Mouse (Mus musculus) midbrain, embryonic 15.5 days (tissue): ENCODE data around the gene Hdac11. TPM values are rescaled to one million over a fixed set of nuclear protein-coding genes. Genes with fewer than 3 reads are reported as not detected.
"Not testable (repeated sequence)": the region's sequence is repeated elsewhere in the genome, so short reads cannot be mapped to it uniquely, and the experiment has no call there.

Experiments
- ATAC-seq: fragments of 200-750 bp; cut with Nextera tagmentation; replicated peaks from 2 replicates; pipeline ENCODE4 v1.8.0; 2017; ENCODE audit warnings: moderate TSS enrichment
- H3K27ac ChIP-seq: fragments of 300-500 bp; sonication (generic); 2 replicates; pipeline ENCODE4 v1.5.1; 2015; ENCODE audit warnings: mild to moderate bottlenecking, inconsistent platforms
- H3K27me3 ChIP-seq: fragments of 300-500 bp; sonication (generic); replicated peaks from 2 replicates; pipeline ENCODE4 v1.6.1; 2015; ENCODE audit warnings: inconsistent platforms
- H3K36me3 ChIP-seq: fragments of 300-500 bp; sonication (generic); replicated peaks from 2 replicates; pipeline ENCODE4 v1.6.1; 2015; ENCODE audit warnings: inconsistent platforms
- H3K4me1 ChIP-seq: fragments of 300-500 bp; sonication (generic); 2 replicates; pipeline ENCODE4 v1.6.1; 2015; ENCODE audit warnings: inconsistent platforms
- H3K4me2 ChIP-seq: fragments of 300-500 bp; sonication (generic); 2 replicates; pipeline ENCODE4 v1.6.1; 2015; ENCODE audit warnings: inconsistent platforms, mild to moderate bottlenecking, moderate library complexity
- H3K4me3 ChIP-seq: fragments of 300-500 bp; sonication (generic); 2 replicates; pipeline ENCODE4 v1.5.1; 2015; ENCODE audit warnings: mild to moderate bottlenecking, inconsistent platforms
- H3K9ac ChIP-seq: fragments of 300-500 bp; sonication (generic); 2 replicates; pipeline ENCODE4 v1.6.1; 2015; ENCODE audit warnings: mild to moderate bottlenecking, inconsistent platforms
- H3K9me3 ChIP-seq: fragments of 300-500 bp; sonication (generic); 2 replicates; pipeline ENCODE4 v1.6.1; 2016; ENCODE audit warnings: inconsistent platforms
- WGBS: fragments of 180-500 bp; shearing (Covaris S2); methylation state at CpG from one replicate; pipeline ENCODE4 v1.1.7; 2015; ENCODE audit warnings: mixed read lengths; 5-methylcytosine and 5-hydroxymethylcytosine counted together
- polyA plus RNA-seq: library from polyadenylated mRNA; unstranded; fragments of >200 nt; fragmentation: Nextera tagmentation; extraction: Ambion mirVana; gene quantifications from 2 replicates; pipeline ENCODE4 v1.2.1, GENCODE M21; 2015

The Hdac11 gene
- polyA plus RNA-seq, 1 experiment from 2014 or later = 46.5 TPM

- H3K9me3 ChIP-seq = no peaks in the 10 kb centered on the region
- H3K27me3 ChIP-seq = no peaks in the 10 kb centered on the region
- 67% methylated on average over 2 of the region's 2 CpGs for WGBS
- no peak overlapping the region for H3K9ac ChIP-seq
- no peak overlapping the region for H3K4me2 ChIP-seq
- ATAC-seq = peak; percentile 51; the same call in 1 of the 2 replicates
- H3K4me3 ChIP-seq = no peak overlapping the region
- peaks cover 12% of the 10 kb centered on the region; the same call in 1 of the 2 replicates for H3K4me1 ChIP-seq
- H3K36me3 ChIP-seq = no peaks in the 10 kb centered on the region
- H3K27ac ChIP-seq = no peak overlapping the region
Measured at GRCm38 (mm10) chr6:91198456-91198855, 42.0 kb downstream of the Hdac11 start.

DNA sequence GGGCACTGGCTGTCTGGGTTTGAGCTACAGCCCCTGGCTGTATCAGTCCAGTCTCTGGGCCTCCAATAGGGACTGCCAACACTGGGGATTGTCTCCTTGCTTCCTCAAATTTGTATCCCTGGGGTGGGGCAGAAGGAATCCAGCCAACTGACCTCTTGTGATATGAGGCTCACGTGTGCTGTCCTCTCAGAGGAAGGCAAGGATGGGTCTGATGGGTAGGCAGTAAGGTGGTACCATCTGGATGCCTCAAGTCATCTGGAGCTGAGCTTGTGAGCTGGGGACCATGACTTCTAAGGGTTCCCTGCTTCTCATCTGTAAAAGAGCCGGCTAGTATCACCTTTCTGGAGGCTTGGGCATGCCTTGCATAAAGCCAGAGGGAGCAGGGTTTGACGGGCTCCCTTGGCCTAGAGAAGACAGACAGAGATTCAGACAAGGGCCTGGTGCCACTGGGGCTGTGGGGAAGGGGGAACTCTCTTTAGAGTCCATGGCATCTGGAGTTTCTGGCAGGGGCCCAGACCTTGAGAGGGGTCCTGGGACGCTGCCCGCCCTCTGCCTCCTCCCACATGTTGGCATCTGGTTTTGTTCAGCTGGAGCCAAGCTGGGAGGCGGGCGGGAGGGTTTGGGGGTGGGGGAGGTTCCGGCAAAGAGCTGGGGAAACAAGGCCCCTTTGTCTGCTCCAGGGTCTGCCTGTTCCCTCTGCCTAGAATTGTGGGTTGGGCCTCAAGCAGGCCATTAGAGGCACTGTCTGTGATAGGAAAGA is 44.1 kb downstream of the Hdac11 start:
- H3K4me2 ChIP-seq = no peak overlapping the region
- no peak overlapping the region for H3K4me3 ChIP-seq
- H3K27me3 ChIP-seq = no peaks in the 10 kb centered on the region
- no peaks in the 10 kb centered on the region for H3K9me3 ChIP-seq
- no peak overlapping the region for H3K9ac ChIP-seq
- ATAC-seq = peak; percentile 70
- 0 out of 2 replicates have a peak overlapping the region, but pooled peaks have one; percentile 18 for H3K27ac ChIP-seq
- 30% methylated on average over 8 of the region's 8 CpGs for WGBS
- H3K4me1 ChIP-seq = peaks cover 12% of the 10 kb centered on the region; the same call in 1 of the 2 replicates
- H3K36me3 ChIP-seq = no peaks in the 10 kb centered on the region

DNA sequence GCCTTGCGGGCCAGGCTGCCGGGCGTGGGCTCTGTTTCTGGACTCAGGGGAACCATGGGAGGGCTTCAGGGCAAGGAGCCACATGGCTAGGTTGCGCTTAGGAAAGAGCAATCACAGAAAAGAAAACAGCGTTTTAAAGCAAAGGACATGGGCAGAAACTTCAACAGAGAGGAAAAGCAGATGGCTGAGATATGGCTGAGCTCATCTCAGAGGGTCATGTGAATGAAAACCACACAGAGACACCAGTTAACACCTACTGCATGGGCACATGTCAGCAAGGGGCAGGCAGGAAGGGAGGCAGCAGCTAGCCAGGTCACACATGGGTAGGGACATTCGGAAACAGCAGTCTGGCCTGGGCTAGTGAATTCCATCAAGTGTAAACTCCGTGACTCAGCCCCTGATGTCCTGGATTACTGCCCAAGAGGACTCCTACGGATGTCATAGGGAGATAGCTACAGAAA is 45.4 kb downstream of the Hdac11 start:
- ATAC-seq = no peak
- Histone ChIP-seq H3K4me3 (no peak overlapping the region), H3K27ac (no peak overlapping the region), H3K9me3 (no peaks in the 10 kb centered on the region), H3K4me1 (peaks cover 12% of the 10 kb centered on the region; the same call in 1 of the 2 replicates), H3K27me3 (no peaks in the 10 kb centered on the region), H3K9ac (no peak overlapping the region), H3K36me3 (no peaks in the 10 kb centered on the region), H3K4me2 (no peak overlapping the region)
- 83% methylated on average over 8 of the region's 8 CpGs for WGBS

DNA sequence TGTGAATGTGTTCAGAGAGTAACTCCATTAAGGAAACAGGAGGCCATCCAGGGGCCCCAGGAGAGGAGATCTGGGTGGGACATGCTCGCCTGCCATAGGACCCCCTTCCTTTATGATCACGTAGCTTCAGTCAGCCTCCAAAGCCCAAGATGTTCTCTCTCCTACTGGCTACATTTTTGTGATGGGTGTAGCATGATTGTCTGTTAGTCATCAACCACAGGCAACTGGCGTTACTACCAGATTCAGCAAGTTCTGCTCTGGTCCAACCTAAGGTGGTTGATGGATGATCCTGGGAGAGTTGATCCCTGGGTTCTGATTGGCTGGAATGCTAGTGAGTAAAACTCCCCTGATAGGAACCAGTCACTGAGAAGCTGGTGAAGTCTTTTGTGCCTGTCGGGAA is 46.1 kb downstream of the Hdac11 start:
- H3K27ac ChIP-seq = no peak overlapping the region
- no peak overlapping the region for H3K9ac ChIP-seq
- H3K9me3 ChIP-seq = no peaks in the 10 kb centered on the region
- WGBS = 93% methylated on average over 4 of the region's 4 CpGs
- H3K27me3 ChIP-seq = no peaks in the 10 kb centered on the region
- H3K4me3 ChIP-seq = no peak overlapping the region
- peaks cover 12% of the 10 kb centered on the region; the same call in 1 of the 2 replicates for H3K4me1 ChIP-seq
- no peaks in the 10 kb centered on the region for H3K36me3 ChIP-seq
- H3K4me2 ChIP-seq = no peak overlapping the region
- no peak for ATAC-seq

DNA sequence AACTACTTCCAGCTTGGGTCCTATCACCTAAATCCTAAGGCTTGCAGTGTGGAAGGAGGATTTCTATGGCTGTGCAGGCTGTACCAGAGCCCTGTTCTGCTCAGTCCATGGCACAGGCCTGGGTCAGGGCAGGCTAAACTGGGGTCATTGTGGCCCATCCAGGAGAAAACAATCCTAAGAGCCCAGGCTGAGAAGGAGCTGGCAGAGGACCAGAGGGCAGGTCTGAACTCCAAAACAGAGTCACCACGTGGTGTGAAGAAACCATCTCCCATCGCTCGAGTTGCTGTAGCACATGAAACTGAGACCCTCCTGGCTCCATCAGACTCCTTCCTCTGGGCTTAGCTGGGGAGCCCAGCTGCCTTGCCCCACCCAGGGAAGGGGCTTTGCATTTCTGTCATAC is 48.9 kb downstream of the Hdac11 start:
- Histone ChIP-seq H3K4me1 (peaks cover 8% of the 10 kb centered on the region; the same call in 1 of the 2 replicates), H3K9ac (no peak overlapping the region), H3K36me3 (no peaks in the 10 kb centered on the region), H3K27ac (no peak overlapping the region), H3K9me3 (no peaks in the 10 kb centered on the region), H3K4me3 (no peak overlapping the region), H3K27me3 (no peaks in the 10 kb centered on the region), H3K4me2 (no peak overlapping the region)
- no peak for ATAC-seq
- 85% methylated on average over 3 of the region's 3 CpGs for WGBS

GRCm38 (mm10) chr6:91205791-91206190 is 49.3 kb downstream of the Hdac11 start:
- Histone ChIP-seq H3K27ac (no peak overlapping the region), H3K27me3 (no peaks in the 10 kb centered on the region), H3K9ac (no peak overlapping the region), H3K4me1 (peaks cover 4% of the 10 kb centered on the region; the same call in 1 of the 2 replicates), H3K9me3 (no peaks in the 10 kb centered on the region), H3K4me2 (no peak overlapping the region), H3K4me3 (no peak overlapping the region), H3K36me3 (no peaks in the 10 kb centered on the region)
- ATAC-seq = no peak
- 82% methylated on average over 5 of the region's 5 CpGs for WGBS

GRCm38 (mm10) chr6:91207491-91207890 is 51.0 kb downstream of the Hdac11 start:
- peaks cover 2% of the 10 kb centered on the region; the same call in 1 of the 2 replicates for H3K4me1 ChIP-seq
- H3K9me3 ChIP-seq = no peaks in the 10 kb centered on the region
- no peak for ATAC-seq
- H3K4me2 ChIP-seq = no peak overlapping the region
- no peak overlapping the region for H3K27ac ChIP-seq
- 70% methylated on average over 3 of the region's 3 CpGs for WGBS
- H3K27me3 ChIP-seq = no peaks in the 10 kb centered on the region
- no peaks in the 10 kb centered on the region for H3K36me3 ChIP-seq
- H3K9ac ChIP-seq = no peak overlapping the region
- H3K4me3 ChIP-seq = no peak overlapping the region

- H3K9ac ChIP-seq = no peak overlapping the region
- no peak overlapping the region for H3K4me3 ChIP-seq
- peaks cover 12% of the 10 kb centered on the region; the same call in 1 of the 2 replicates for H3K4me1 ChIP-seq
- ATAC-seq = no peak
- H3K36me3 ChIP-seq = no peaks in the 10 kb centered on the region
- peaks cover 4% of the 10 kb centered on the region; the same call in 1 of the 2 replicates for H3K27me3 ChIP-seq
- no peak overlapping the region for H3K27ac ChIP-seq
- H3K9me3 ChIP-seq = no peaks in the 10 kb centered on the region
- WGBS = 11% methylated on average over 2 of the region's 2 CpGs
- H3K4me2 ChIP-seq = no peak overlapping the region
Measured at GRCm38 (mm10) chr6:91209780-91210179, 53.3 kb downstream of the Hdac11 start.

DNA sequence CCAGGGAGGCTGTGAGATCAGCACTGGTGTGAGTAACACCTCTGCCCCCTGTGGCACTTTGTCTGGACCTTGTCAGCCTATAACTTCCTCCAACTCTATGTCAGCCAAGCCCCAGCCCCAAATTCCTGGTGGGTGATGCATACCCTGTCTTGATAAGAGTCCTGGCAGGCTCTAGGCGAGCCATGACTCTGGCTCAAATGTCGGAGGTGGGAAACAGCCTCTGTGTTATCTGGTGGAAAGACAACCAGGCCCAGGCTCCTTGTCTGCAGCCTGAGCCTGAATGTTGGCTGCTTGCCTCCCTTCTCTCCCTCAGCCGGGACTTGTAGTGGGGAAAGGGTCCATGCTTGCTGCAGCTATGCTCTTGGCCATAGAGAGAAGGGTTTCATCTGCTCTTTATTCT is 54.4 kb downstream of the Hdac11 start:
- no peak for ATAC-seq
- Histone ChIP-seq H3K9ac (no peak overlapping the region), H3K4me2 (no peak overlapping the region), H3K27me3 (peaks cover 4% of the 10 kb centered on the region; the same call in 1 of the 2 replicates), H3K36me3 (no peaks in the 10 kb centered on the region), H3K4me3 (no peak overlapping the region), H3K4me1 (peaks cover 12% of the 10 kb centered on the region; the same call in 1 of the 2 replicates), H3K9me3 (no peaks in the 10 kb centered on the region), H3K27ac (no peak overlapping the region)
- 88% methylated on average over 3 of the region's 3 CpGs for WGBS

- H3K27me3 ChIP-seq, H3K27ac ChIP-seq, H3K36me3 ChIP-seq, H3K9me3 ChIP-seq: not testable (repeated sequence)
- Histone ChIP-seq H3K9ac (peak within 1 kb of the TSS; percentile 9; the same call in 1 of the 2 replicates), H3K4me3 (peak within 1 kb of the TSS; percentile 32), H3K4me1 (peaks cover 12% of the 10 kb centered on the region; the same call in 1 of the 2 replicates), H3K4me2 (peak within 1 kb of the TSS; percentile 53)
- ATAC-seq = peak; percentile 15; the same call in 1 of the 2 replicates
Measured at GRCm38 (mm10) chr6:91212155-91212554, 55.7 kb downstream of the Hdac11 start, which contains the start of gene Fbln2. Gene Fbln2 (plus strand): TSS chr6:91212455.

- peak; percentile 56; the same call in 1 of the 2 replicates for ATAC-seq
- peaks cover 12% of the 10 kb centered on the region; the same call in 1 of the 2 replicates for H3K4me1 ChIP-seq
- no peaks in the 10 kb centered on the region for H3K9me3 ChIP-seq
- peak overlapping the region; percentile 32 for H3K4me3 ChIP-seq
- H3K27ac ChIP-seq = no peak overlapping the region
- WGBS = 1% methylated on average over 29 of the region's 29 CpGs
- peak overlapping the region; percentile 53 for H3K4me2 ChIP-seq
- H3K9ac ChIP-seq = peak overlapping the region; percentile 9; the same call in 1 of the 2 replicates
- peaks cover 4% of the 10 kb centered on the region; the same call in 1 of the 2 replicates for H3K27me3 ChIP-seq
- no peaks in the 10 kb centered on the region for H3K36me3 ChIP-seq
Measured at GRCm38 (mm10) chr6:91212571-91212970, 56.1 kb downstream of the Hdac11 start.

GRCm38 (mm10) chr6:91213287-91214218 is 57.1 kb downstream of the Hdac11 start:
- Histone ChIP-seq H3K27ac (no peak overlapping the region), H3K9me3 (no peaks in the 10 kb centered on the region), H3K4me3 (no peak overlapping the region), H3K4me2 (peak overlapping the region; percentile 53), H3K27me3 (peaks cover 4% of the 10 kb centered on the region; the same call in 1 of the 2 replicates), H3K36me3 (no peaks in the 10 kb centered on the region), H3K4me1 (peaks cover 12% of the 10 kb centered on the region; the same call in 1 of the 2 replicates), H3K9ac (no peak overlapping the region)
- 59% methylated on average over 21 of the region's 21 CpGs for WGBS
- ATAC-seq = 0 out of 2 replicates have a peak, but pooled peaks have one; percentile 35
